Mouse (Mus musculus) cortical plate, adult 2 months (tissue): Measurements from ENCODE around the gene Hoxa5.
A peak's percentile ranks its signal among the peaks of the same experiment; 100 is the strongest.

Experiments used
- CTCF ChIP-seq: fragments of 200-500 bp; IDR thresholded peaks from 2 replicates; pipeline ENCODE4 v1.5.1; 2011; ENCODE audit warnings: mild to moderate bottlenecking, control low read depth, low read length; ENCODE audit not compliant: insufficient read depth; ENCODE audit errors: extremely low read depth
- POLR2A ChIP-seq: fragments of 200-500 bp; IDR thresholded peaks from 2 replicates; pipeline ENCODE4 v1.6.1; 2011; ENCODE audit warnings: mild to moderate bottlenecking, low read length, control low read depth; ENCODE audit not compliant: insufficient read depth; ENCODE audit errors: extremely low read depth

GRCm38 (mm10) chr6:52197271-52197670 is 7.1 kb downstream of the Hoxa5 start:
- peak; percentile 46; the same call in 1 of the 2 replicates for TF ChIP-seq CTCF
- no peak for TF ChIP-seq POLR2A
